Mouse (Mus musculus) embryonic facial prominence, embryonic 14.5 days (tissue): Measurements from ENCODE around the gene Armt1. TPM values are rescaled to one million over a fixed set of nuclear protein-coding genes. Genes with fewer than 3 reads are reported as not detected.
A peak's percentile ranks its signal among the peaks of the same experiment; 100 is the strongest.

Source experiments
- ATAC-seq: fragments of 200-750 bp; cut with Nextera tagmentation; 2 replicates; pipeline ENCODE4 v1.8.0; 2017; ENCODE audit warnings: low read depth, moderate number of reproducible peaks, moderate TSS enrichment
- DNase-seq: peaks from one replicate; pipeline ENCODE4 v3.0.0-alpha.2; 2015; ENCODE audit warnings: low spot score
- H3K27ac ChIP-seq: fragments of 300-500 bp; sonication (generic); replicated peaks from 2 replicates; pipeline ENCODE4 v1.5.1; 2014; ENCODE audit warnings: low read depth, mild to moderate bottlenecking, low read length, moderate library complexity
- H3K27me3 ChIP-seq: fragments of 300-500 bp; sonication (generic); replicated peaks from 2 replicates; pipeline ENCODE4 v1.6.1; 2014; ENCODE audit warnings: low read length; ENCODE audit not compliant: control insufficient read depth, insufficient read depth
- H3K36me3 ChIP-seq: fragments of 300-500 bp; sonication (generic); 2 replicates; pipeline ENCODE4 v1.6.1; 2014; ENCODE audit warnings: low read length, mixed read lengths; ENCODE audit not compliant: control insufficient read depth, insufficient read depth
- H3K4me1 ChIP-seq: fragments of 300-500 bp; sonication (generic); 2 replicates; pipeline ENCODE4 v1.6.1; 2014; ENCODE audit warnings: antibody characterized with exemption, low read length; ENCODE audit not compliant: control insufficient read depth, insufficient read depth
- H3K4me2 ChIP-seq: fragments of 300-500 bp; sonication (generic); 2 replicates; pipeline ENCODE4 v1.6.1; 2014; ENCODE audit warnings: low read depth, mild to moderate bottlenecking, low read length, moderate library complexity, mixed read lengths
- H3K4me3 ChIP-seq: fragments of 300-500 bp; sonication (generic); 2 replicates; pipeline ENCODE4 v1.5.1; 2014; ENCODE audit warnings: low read depth, mild to moderate bottlenecking, low read length
- H3K9ac ChIP-seq: fragments of 300-500 bp; sonication (generic); 2 replicates; pipeline ENCODE4 v1.6.1; 2014; ENCODE audit warnings: low read depth, mild to moderate bottlenecking, low read length, moderate library complexity, mixed read lengths
- H3K9me3 ChIP-seq: fragments of 300-500 bp; sonication (generic); 2 replicates; pipeline ENCODE4 v1.6.1; 2016; ENCODE audit warnings: low read length; ENCODE audit not compliant: control insufficient read depth
- WGBS: fragments of 180-500 bp; shearing (Covaris S2); extraction: QIAGEN DNeasy Blood & Tissue Kit; methylation state at CpG from one replicate; pipeline ENCODE4 v1.1.7; 2014; 5-methylcytosine and 5-hydroxymethylcytosine counted together
- polyA plus RNA-seq: library from polyadenylated mRNA; unstranded; fragments of >200 nt; fragmentation: Nextera tagmentation; extraction: Ambion mirVana; gene quantifications from 2 replicates; pipeline ENCODE4 v1.2.1, GENCODE M21; 2014

Gene Armt1
- polyA plus RNA-seq, result 15.6 and 16.2 TPM in 2 replicates

- Histone ChIP-seq H3K27ac (peak within 1 kb of the TSS; percentile 90), H3K9me3 (no peaks in the 10 kb centered on the region), H3K4me1 (no peaks in the 10 kb centered on the region; the same call in 1 of the 2 replicates), H3K36me3 (peaks cover 14% of the 10 kb centered on the region; the same call in 1 of the 2 replicates), H3K4me2 (peak within 1 kb of the TSS; percentile 58), H3K27me3 (no peaks in the 10 kb centered on the region), H3K4me3 (peak within 1 kb of the TSS; percentile 81), H3K9ac (peak within 1 kb of the TSS; percentile 77)
- DNase-seq (peak; percentile 97), ATAC-seq (peak; percentile 96)
- under 1% methylated on average over 63 of the region's 75 CpGs for WGBS
Observed at GRCm38 (mm10) chr10:4432123-4432931, at the start of gene Armt1, which contains the start of gene Rmnd1. Gene Armt1 (plus strand): TSS chr10:4432467. Gene Rmnd1 (minus strand): TSS chr10:4432388.

- DNase-seq (no peak), ATAC-seq (no peak)
- H3K9me3 ChIP-seq, result no peaks in the 10 kb centered on the region
- H3K27ac ChIP-seq, result no peak overlapping the region
- H3K4me3 ChIP-seq, result no peak overlapping the region
- no peak overlapping the region for H3K4me2 ChIP-seq
- H3K27me3 ChIP-seq, result no peaks in the 10 kb centered on the region
- H3K9ac ChIP-seq, result no peak overlapping the region
- peaks cover 5% of the 10 kb centered on the region for H3K4me1 ChIP-seq
- H3K36me3 ChIP-seq, result no peaks in the 10 kb centered on the region
- 92% methylated on average over 7 of the region's 7 CpGs for WGBS
Observed at GRCm38 (mm10) chr10:4384244-4384643, 48.0 kb upstream of the Armt1 start.

GRCm38 (mm10) chr10:4386609-4387591 lies 45.4 kb upstream of the Armt1 start:
- peak overlapping the region; percentile 71 for H3K4me2 ChIP-seq
- 0 out of 2 replicates have a peak, but pooled peaks cover 2% of the 10 kb centered on the region for H3K36me3 ChIP-seq
- peak; percentile 97 for DNase-seq
- 0% methylated on average over 7 of the region's 133 CpGs for WGBS
- H3K9me3 ChIP-seq, result no peaks in the 10 kb centered on the region
- peak overlapping the region; percentile 97 for H3K4me3 ChIP-seq
- peak; percentile 92 for ATAC-seq
- peaks cover 21% of the 10 kb centered on the region for H3K4me1 ChIP-seq
- H3K27ac ChIP-seq, result peak overlapping the region; percentile 99
- no peaks in the 10 kb centered on the region for H3K27me3 ChIP-seq
- H3K9ac ChIP-seq, result peak overlapping the region; percentile 99

DNA sequence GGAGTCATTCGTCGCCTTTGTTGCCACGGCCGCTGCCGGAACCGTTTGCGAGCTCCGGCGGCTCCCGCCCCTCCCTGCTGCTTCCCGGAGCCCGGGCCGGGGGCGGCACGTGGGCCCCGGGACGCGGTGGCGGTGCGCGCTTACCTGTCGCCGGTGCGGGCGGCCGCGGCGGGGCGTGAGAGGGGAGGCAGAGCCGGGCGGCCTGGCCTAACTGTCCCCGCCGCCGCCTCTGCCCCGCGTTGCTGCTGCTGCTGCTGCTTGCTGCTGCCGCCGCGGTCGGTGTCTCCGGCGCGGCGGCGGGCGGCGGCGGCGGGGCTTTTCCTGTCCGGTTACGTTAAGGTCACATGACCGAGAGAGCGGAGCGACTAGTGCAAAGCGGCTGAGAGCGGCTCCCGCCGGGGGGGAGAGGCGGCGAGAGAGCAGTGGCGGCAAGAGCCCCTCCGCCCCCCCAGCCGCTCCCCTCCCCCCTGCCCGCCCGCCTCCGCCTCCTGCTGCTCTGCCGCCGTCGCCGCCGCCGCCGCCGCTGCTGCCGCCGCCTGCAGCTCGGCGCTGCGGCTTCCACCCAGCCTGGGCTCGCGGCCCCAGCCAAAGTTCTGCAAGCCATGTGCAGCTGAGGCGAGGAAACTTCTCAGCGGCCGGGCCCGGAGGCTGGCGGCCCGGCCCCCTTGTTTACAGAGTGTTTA lies 44.4 kb upstream of the Armt1 start, which contains the start of gene Zbtb2:
Zbtb2 (minus strand) TSS at position 408 of the 683 bp plus-strand sequence.
- Histone ChIP-seq H3K9ac (peak within 1 kb of the TSS; percentile 99), H3K27ac (peak within 1 kb of the TSS; percentile 99), H3K4me1 (peaks cover 21% of the 10 kb centered on the region), H3K4me3 (peak within 1 kb of the TSS; percentile 97), H3K27me3 (no peaks in the 10 kb centered on the region), H3K4me2 (peak within 1 kb of the TSS; percentile 71), H3K36me3 (peaks cover 10% of the 10 kb centered on the region; the same call in 1 of the 2 replicates), H3K9me3 (no peaks in the 10 kb centered on the region)
- peak; percentile 80 for DNase-seq
- WGBS, result no CpG with 5 or more reads among the region's 87 CpGs
- ATAC-seq, result no peak

- Histone ChIP-seq H3K27me3 (no peaks in the 10 kb centered on the region), H3K4me2 (peak overlapping the region; percentile 71), H3K27ac (peak overlapping the region; percentile 99), H3K4me3 (peak overlapping the region; percentile 97), H3K9me3 (no peaks in the 10 kb centered on the region), H3K36me3 (peaks cover 14% of the 10 kb centered on the region; the same call in 1 of the 2 replicates), H3K9ac (peak overlapping the region; percentile 99), H3K4me1 (peaks cover 21% of the 10 kb centered on the region)
- under 1% methylated on average over 18 of the region's 19 CpGs for WGBS
- peak; percentile 35 for DNase-seq
- ATAC-seq, result no peak
Observed at GRCm38 (mm10) chr10:4388384-4388745, 43.9 kb upstream of the Armt1 start.

DNA sequence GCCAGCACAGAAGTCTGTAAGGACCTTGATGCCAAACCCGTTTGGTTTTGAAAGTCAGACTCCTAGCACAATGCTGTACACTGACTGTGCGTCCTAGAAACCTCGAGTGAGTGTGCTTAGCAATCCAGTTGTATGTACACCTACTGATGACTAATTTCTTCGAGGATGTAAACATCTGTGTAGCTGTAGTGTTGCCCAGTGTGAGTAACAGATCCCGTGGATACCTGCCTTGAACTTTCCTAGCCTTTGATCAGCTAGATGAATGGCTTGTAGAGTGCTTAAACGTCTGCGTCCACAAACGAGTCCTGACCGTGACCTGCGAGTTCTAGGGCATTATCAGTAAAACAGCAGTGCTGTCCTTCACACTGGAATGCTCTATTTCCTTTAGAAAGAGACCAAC lies 43.2 kb upstream of the Armt1 start:
- DNase-seq (no peak), ATAC-seq (no peak)
- Histone ChIP-seq H3K36me3 (peaks cover 19% of the 10 kb centered on the region), H3K4me3 (peak overlapping the region; percentile 97), H3K9ac (peak overlapping the region; percentile 99), H3K27me3 (no peaks in the 10 kb centered on the region), H3K4me2 (peak overlapping the region; percentile 71), H3K27ac (no peak overlapping the region), H3K4me1 (peaks cover 21% of the 10 kb centered on the region), H3K9me3 (no peaks in the 10 kb centered on the region)
- WGBS, result 19% methylated on average over 10 of the region's 10 CpGs

DNA sequence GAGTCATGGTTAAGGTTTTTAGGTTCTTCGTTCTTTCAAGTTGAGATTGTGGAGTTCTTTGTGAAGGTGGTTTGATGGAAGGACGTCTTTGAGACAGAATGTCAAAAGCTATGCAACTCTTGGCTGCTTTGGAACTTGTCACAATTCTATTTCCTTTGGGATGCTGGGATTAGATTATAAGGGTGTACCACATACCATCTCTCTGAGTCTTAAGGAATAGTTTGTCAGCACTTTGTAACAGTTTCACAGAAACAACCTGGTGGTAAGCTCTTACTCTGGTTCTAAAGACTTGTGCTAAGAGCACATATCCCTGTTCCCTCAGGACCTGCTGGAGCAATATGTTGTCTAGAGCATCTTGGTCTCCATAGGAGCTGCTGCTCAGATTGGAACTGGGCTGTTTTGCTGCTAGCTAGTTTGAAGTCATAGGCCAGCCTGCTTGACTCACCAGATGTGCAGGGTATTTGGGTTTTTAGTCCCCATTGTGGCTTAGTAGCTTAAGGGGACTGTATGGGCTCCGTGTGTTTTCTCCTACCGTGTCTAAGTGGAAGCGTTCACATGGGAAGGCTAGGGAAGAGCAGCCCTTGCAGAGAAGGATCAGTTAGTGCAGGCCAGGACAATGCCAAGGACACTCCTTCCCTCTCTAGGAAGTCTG lies 42.7 kb upstream of the Armt1 start:
- Histone ChIP-seq H3K9ac (peak overlapping the region; percentile 99), H3K9me3 (no peaks in the 10 kb centered on the region), H3K27me3 (no peaks in the 10 kb centered on the region), H3K4me2 (peak overlapping the region; percentile 71), H3K4me3 (peak overlapping the region; percentile 97), H3K4me1 (peaks cover 21% of the 10 kb centered on the region), H3K27ac (no peak overlapping the region), H3K36me3 (peaks cover 23% of the 10 kb centered on the region)
- 40% methylated on average over 5 of the region's 5 CpGs for WGBS
- DNase-seq, result no peak
- ATAC-seq, result no peak
